Mouse (Mus musculus): ENCODE data around the gene Cfap206. TPM values are rescaled to one million over a fixed set of nuclear protein-coding genes. Genes with fewer than 3 reads are reported as not detected.

Cfap206 gene
- polyA plus RNA-seq, 1 experiment, result 463 TPM

DNA sequence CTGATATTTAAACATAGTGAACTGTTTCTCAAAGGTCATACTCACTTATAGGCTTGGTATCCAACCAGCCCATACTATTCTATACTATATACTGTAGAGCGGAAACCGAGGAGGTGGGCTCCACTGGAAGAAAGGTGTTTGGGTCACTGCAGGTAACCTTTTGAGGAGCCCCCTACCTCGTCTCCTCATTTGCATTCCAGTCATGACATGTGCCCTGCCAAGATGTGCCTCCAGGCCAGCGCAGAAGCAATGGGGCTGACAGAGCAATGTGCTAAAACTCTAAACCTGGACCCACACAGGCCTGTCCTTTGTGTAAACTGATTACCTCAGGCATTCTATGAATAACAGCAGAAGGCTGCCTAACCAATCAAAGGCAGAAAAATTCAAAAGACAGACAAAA is 5.7 kb downstream of the Cfap206 start:
- no peaks in the 10 kb centered on the region for H3K36me3 ChIP-seq (ENCODE audit: control insufficient read depth, insufficient read depth, low read length)
- H3K4me3 ChIP-seq (ENCODE audit: control insufficient read depth, low read depth, low read length), result no peak overlapping the region
- TF ChIP-seq POLR2A (IDR thresholded peaks at IDR 0.05; ENCODE audit: control insufficient read depth, low read depth, low read length) (no peak), CTCF (IDR thresholded peaks at IDR 0.05; ENCODE audit: control insufficient read depth, insufficient read depth, insufficient replicate concordance, low read depth, low read length) (no peak)
- H3K27ac ChIP-seq (ENCODE audit: control insufficient read depth, insufficient read depth, low read depth, low read length), result no peak overlapping the region
- peaks cover 4% of the 10 kb centered on the region; the same call in 1 of the 2 replicates for H3K4me1 ChIP-seq (ENCODE audit: control insufficient read depth, insufficient read depth, low read length)
- H3K27me3 ChIP-seq (ENCODE audit: control insufficient read depth, insufficient read depth, low read length), result no peaks in the 10 kb centered on the region

GRCm38 (mm10) chr4:34723186-34723585 is 6.8 kb downstream of the Cfap206 start:
- Histone ChIP-seq H3K27me3 (ENCODE audit: control insufficient read depth, insufficient read depth, low read length) (no peaks in the 10 kb centered on the region), H3K27ac (ENCODE audit: control insufficient read depth, insufficient read depth, low read depth, low read length) (no peak overlapping the region)
- TF ChIP-seq CTCF (IDR thresholded peaks at IDR 0.05; ENCODE audit: control insufficient read depth, insufficient read depth, insufficient replicate concordance, low read depth, low read length) (no peak), POLR2A (IDR thresholded peaks at IDR 0.05; ENCODE audit: control insufficient read depth, low read depth, low read length) (no peak)

DNA sequence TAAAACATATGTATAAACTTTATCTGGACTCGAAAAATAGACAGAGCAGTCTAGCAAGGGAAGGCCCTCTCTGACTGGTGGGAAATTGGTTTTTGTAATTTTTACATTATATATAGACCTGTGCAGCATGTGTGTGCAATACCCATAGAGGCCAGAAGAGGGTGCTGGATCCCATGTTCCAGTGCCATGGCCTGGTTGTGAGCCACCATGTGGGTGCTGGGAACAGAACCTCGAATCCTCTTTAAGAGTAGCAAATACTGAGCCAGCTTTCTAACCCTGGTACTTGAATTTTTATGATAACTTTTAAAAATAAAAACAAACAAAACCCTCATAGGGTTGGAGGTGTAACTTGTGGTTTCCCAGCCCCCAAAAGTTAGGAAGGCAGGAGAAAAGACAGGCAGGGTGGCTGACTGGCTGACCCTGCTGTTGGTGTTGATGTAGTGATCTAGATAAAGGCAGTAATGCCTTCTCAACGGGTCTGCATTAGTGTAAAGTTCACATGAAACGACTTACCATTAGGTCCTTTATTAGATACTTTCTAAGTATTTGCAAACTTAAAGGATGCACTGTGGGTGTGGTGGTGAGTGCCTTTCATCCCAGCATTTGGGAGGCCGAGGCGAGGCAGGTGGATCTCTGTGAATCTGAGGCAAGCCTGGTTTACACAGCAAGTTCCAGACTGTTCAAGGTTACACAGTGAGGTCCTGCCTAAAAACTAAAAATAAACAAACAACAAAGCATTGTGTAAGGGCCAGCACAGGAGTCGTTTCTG is 9.7 kb downstream of the Cfap206 start:
- Histone ChIP-seq H3K4me3 (ENCODE audit: control insufficient read depth, low read depth, low read length) (no peak overlapping the region), H3K27me3 (ENCODE audit: control insufficient read depth, insufficient read depth, low read length) (no peaks in the 10 kb centered on the region), H3K27ac (ENCODE audit: control insufficient read depth, insufficient read depth, low read depth, low read length) (no peak overlapping the region), H3K36me3 (ENCODE audit: control insufficient read depth, insufficient read depth, low read length) (peaks cover 1% of the 10 kb centered on the region; the same call in 1 of the 2 replicates), H3K4me1 (ENCODE audit: control insufficient read depth, insufficient read depth, low read length) (peaks cover 4% of the 10 kb centered on the region; the same call in 1 of the 2 replicates)
- TF ChIP-seq CTCF (IDR thresholded peaks at IDR 0.05; ENCODE audit: control insufficient read depth, insufficient read depth, insufficient replicate concordance, low read depth, low read length), result peak; percentile 42; the same call in 1 of the 2 replicates
- no peak for TF ChIP-seq POLR2A (IDR thresholded peaks at IDR 0.05; ENCODE audit: control insufficient read depth, low read depth, low read length)

More at GRCm38 (mm10) chr4:34723186-34723585, 6.8 kb downstream of the Cfap206 start:
- H3K36me3 ChIP-seq (ENCODE audit: control insufficient read depth, insufficient read depth, low read length), result no peaks in the 10 kb centered on the region; the same call in 1 of the 2 replicates
- H3K4me1 ChIP-seq (ENCODE audit: control insufficient read depth, insufficient read depth, low read length), result peaks cover 4% of the 10 kb centered on the region; the same call in 1 of the 2 replicates
- no peak overlapping the region for H3K4me3 ChIP-seq (ENCODE audit: control insufficient read depth, low read depth, low read length)

DNA sequence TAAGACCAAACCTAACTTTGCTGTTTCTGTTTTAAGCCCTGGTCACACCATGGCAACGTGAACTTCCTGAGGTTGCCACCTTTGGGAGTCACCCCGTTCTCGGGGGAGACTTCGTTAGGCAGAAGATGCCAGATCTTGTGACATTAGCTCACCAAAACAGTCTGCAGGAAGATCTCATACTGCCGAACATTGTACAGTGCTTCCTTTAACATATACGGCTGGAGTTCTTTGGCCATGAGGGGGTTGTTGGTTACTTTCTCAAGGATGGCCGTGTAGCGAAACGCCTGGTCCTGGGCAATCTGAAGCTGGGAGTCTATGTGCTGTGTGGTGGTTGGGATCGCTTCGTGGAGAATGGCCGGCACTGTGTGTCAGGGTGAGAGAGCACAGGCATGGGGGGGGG is 10.6 kb downstream of the Cfap206 start:
- no peak overlapping the region for H3K27ac ChIP-seq (ENCODE audit: control insufficient read depth, insufficient read depth, low read depth, low read length)
- peaks cover 1% of the 10 kb centered on the region; the same call in 1 of the 2 replicates for H3K36me3 ChIP-seq (ENCODE audit: control insufficient read depth, insufficient read depth, low read length)
- H3K27me3 ChIP-seq (ENCODE audit: control insufficient read depth, insufficient read depth, low read length), result no peaks in the 10 kb centered on the region
- TF ChIP-seq POLR2A (IDR thresholded peaks at IDR 0.05; ENCODE audit: control insufficient read depth, low read depth, low read length) (no peak), CTCF (IDR thresholded peaks at IDR 0.05; ENCODE audit: control insufficient read depth, insufficient read depth, insufficient replicate concordance, low read depth, low read length) (no peak)
- H3K4me3 ChIP-seq (ENCODE audit: control insufficient read depth, low read depth, low read length), result no peak overlapping the region
- peaks cover 4% of the 10 kb centered on the region; the same call in 1 of the 2 replicates for H3K4me1 ChIP-seq (ENCODE audit: control insufficient read depth, insufficient read depth, low read length)

- H3K27ac ChIP-seq (ENCODE audit: control insufficient read depth, insufficient read depth, low read depth, low read length), result no peak overlapping the region
- H3K4me1 ChIP-seq (ENCODE audit: control insufficient read depth, insufficient read depth, low read length), result no peaks in the 10 kb centered on the region
- TF ChIP-seq POLR2A (IDR thresholded peaks at IDR 0.05; ENCODE audit: control insufficient read depth, low read depth, low read length), result no peak
- no peak for TF ChIP-seq CTCF (IDR thresholded peaks at IDR 0.05; ENCODE audit: control insufficient read depth, insufficient read depth, insufficient replicate concordance, low read depth, low read length)
- H3K27me3 ChIP-seq (ENCODE audit: control insufficient read depth, insufficient read depth, low read length), result no peaks in the 10 kb centered on the region
- H3K36me3 ChIP-seq (ENCODE audit: control insufficient read depth, insufficient read depth, low read length), result peaks cover 1% of the 10 kb centered on the region; the same call in 1 of the 2 replicates
- no peak overlapping the region for H3K4me3 ChIP-seq (ENCODE audit: control insufficient read depth, low read depth, low read length)
Measured at GRCm38 (mm10) chr4:34715062-34715461, 14.9 kb downstream of the Cfap206 start.

DNA sequence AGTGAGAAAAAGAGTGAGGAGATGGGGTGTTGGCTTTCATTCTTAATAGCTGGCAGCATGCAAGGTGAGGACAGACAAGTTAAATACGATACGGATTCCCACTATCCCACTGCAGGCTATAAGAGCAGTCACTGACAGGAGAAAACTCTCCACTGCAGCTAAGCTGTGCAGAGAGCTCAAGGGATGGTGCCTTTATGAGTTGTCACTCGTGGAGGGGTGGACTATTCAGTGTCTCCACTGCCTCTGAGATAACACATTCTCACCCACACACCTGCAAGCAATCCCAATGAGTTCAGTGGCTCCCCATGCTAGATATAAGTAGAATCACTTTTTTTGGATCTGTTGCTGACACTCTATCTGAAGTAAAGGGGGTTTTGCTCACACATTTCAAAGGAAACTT is 21.9 kb downstream of the Cfap206 start:
- H3K27me3 ChIP-seq (ENCODE audit: control insufficient read depth, insufficient read depth, low read length), result no peaks in the 10 kb centered on the region

GRCm38 (mm10) chr4:34707248-34707647 is 22.8 kb downstream of the Cfap206 start:
- Histone ChIP-seq H3K27ac (ENCODE audit: control insufficient read depth, insufficient read depth, low read depth, low read length) (no peak overlapping the region), H3K4me3 (ENCODE audit: control insufficient read depth, low read depth, low read length) (no peak overlapping the region), H3K36me3 (ENCODE audit: control insufficient read depth, insufficient read depth, low read length) (no peaks in the 10 kb centered on the region), H3K4me1 (ENCODE audit: control insufficient read depth, insufficient read depth, low read length) (no peaks in the 10 kb centered on the region), H3K27me3 (ENCODE audit: control insufficient read depth, insufficient read depth, low read length) (no peaks in the 10 kb centered on the region)
- no peak for TF ChIP-seq POLR2A (IDR thresholded peaks at IDR 0.05; ENCODE audit: control insufficient read depth, low read depth, low read length)
- no peak for TF ChIP-seq CTCF (IDR thresholded peaks at IDR 0.05; ENCODE audit: control insufficient read depth, insufficient read depth, insufficient replicate concordance, low read depth, low read length)

More for the DNA sequence above, 21.9 kb downstream of the Cfap206 start:
- Histone ChIP-seq H3K4me1 (ENCODE audit: control insufficient read depth, insufficient read depth, low read length) (no peaks in the 10 kb centered on the region), H3K27ac (ENCODE audit: control insufficient read depth, insufficient read depth, low read depth, low read length) (no peak overlapping the region), H3K4me3 (ENCODE audit: control insufficient read depth, low read depth, low read length) (no peak overlapping the region), H3K36me3 (ENCODE audit: control insufficient read depth, insufficient read depth, low read length) (no peaks in the 10 kb centered on the region)
- TF ChIP-seq CTCF (IDR thresholded peaks at IDR 0.05; ENCODE audit: control insufficient read depth, insufficient read depth, insufficient replicate concordance, low read depth, low read length) (no peak), POLR2A (IDR thresholded peaks at IDR 0.05; ENCODE audit: control insufficient read depth, low read depth, low read length) (no peak)
